Mouse (Mus musculus): ENCODE measurements around the gene Cdx4. TPM values are rescaled to one million over a fixed set of nuclear protein-coding genes. Genes with fewer than 3 reads are reported as not detected.

Cdx4 gene
- polyA plus RNA-seq, 1 experiment from 2014 or later = not detected

GRCm38 (mm10) chrX:103331125-103331858, 10.1 kb downstream of the Cdx4 start:
- H3K9ac ChIP-seq = no peak overlapping the region
- no peaks in the 10 kb centered on the region for H3K9me3 ChIP-seq (replicated peaks)
- peaks cover 55% of the 10 kb centered on the region for H3K27me3 ChIP-seq
- H3K4me2 ChIP-seq (replicated peaks) = no peak overlapping the region
- WGBS = 66% methylated on average over 5 of the region's 5 CpGs
- H3K4me1 ChIP-seq = no peaks in the 10 kb centered on the region
- H3K36me3 ChIP-seq = no peaks in the 10 kb centered on the region
- no peak overlapping the region for H3K4me3 ChIP-seq
- ATAC-seq (ENCODE audit: low FRiP score) = no peak
- no peak overlapping the region for H3K27ac ChIP-seq

DNA sequence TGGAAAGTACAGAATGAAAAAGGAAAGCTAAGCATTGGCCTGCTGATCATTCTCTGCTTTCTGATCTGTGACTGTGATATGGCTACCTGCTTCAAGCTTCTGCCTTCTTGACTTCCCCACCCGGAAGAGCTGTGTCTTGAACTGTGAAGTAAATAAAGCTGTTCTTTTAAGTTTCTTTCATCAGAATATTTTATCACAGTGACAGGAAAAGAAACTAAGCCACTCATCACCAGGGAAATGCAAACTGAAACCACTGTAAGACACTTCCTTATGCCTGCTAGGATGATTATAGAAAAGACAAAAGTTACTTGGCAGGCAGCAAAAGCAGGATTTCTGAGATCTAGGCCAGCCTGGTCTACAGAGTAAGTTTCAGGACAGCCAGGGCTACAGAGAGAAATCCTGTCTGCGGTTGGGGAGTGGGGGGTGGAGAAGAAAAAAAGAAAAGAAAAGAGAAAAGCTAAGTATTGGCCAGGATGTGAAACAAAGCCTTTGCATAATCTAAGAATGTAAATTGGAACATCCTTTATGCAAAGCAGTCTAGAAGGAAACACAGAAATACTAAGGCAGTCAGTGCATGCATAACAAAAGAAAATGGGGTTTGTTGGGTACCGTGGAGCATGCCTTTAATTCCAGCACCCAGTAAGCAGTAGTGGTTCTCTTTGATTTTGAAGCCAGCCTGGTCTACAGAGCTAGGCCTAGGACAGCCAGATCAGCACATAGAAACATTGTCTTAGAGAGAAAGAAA, 20.3 kb downstream of the Cdx4 start:
- Histone ChIP-seq H3K36me3 (no peaks in the 10 kb centered on the region), H3K4me3 (no peak overlapping the region), H3K9ac (no peak overlapping the region), H3K4me1 (no peaks in the 10 kb centered on the region), H3K9me3 (replicated peaks) (no peaks in the 10 kb centered on the region), H3K27ac (no peak overlapping the region), H3K4me2 (replicated peaks) (no peak overlapping the region), H3K27me3 (peaks cover 35% of the 10 kb centered on the region)
- ATAC-seq (ENCODE audit: low FRiP score) = no peak
- WGBS = 58% methylated on average over 3 of the region's 3 CpGs

- no peaks in the 10 kb centered on the region for H3K9me3 ChIP-seq (replicated peaks)
- H3K4me3 ChIP-seq = peak overlapping the region; percentile 54
- peak; percentile 41; the same call in 1 of the 2 replicates for ATAC-seq (ENCODE audit: low FRiP score)
- no peaks in the 10 kb centered on the region for H3K36me3 ChIP-seq
- no peak overlapping the region for H3K9ac ChIP-seq
- H3K4me1 ChIP-seq = no peaks in the 10 kb centered on the region; the same call in 1 of the 2 replicates
- peaks cover 50% of the 10 kb centered on the region for H3K27me3 ChIP-seq
- H3K4me2 ChIP-seq (replicated peaks) = peak overlapping the region; percentile 51
- H3K27ac ChIP-seq = no peak overlapping the region
- 47% methylated on average over 5 of the region's 5 CpGs for WGBS
Measured at GRCm38 (mm10) chrX:103355784-103356183, 34.6 kb downstream of the Cdx4 start.

DNA sequence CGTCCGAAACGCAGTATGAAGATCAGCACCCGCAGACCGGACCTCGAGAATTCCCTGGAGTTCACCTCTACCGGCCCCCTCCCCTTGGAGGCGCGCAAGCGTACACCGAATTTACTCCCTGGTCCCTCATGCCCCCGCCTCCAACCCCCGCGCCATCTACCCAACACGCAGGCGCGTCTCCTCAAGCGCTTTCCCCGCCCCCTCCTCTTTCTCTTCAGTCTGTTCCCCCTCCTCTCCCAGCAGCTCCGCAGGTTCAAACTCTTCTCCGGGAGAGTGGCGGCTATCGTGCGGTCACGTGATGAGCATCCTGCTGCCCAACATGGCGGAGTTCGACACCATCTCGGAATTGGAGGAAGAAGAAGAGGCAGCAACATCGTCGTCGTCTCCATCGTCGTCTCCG, 35.1 kb downstream of the Cdx4 start, which contains the start of gene Chic1:
TSS of gene Chic1 (plus strand) at position 190 of the 400 bp plus-strand sequence.
- no peaks in the 10 kb centered on the region; the same call in 1 of the 2 replicates for H3K4me1 ChIP-seq
- peak within 1 kb of the TSS; percentile 69 for H3K9ac ChIP-seq
- peak within 1 kb of the TSS; percentile 71 for H3K27ac ChIP-seq
- peak within 1 kb of the TSS; percentile 54 for H3K4me3 ChIP-seq
- no peaks in the 10 kb centered on the region for H3K9me3 ChIP-seq (replicated peaks)
- peak; percentile 95 for ATAC-seq (ENCODE audit: low FRiP score)
- H3K27me3 ChIP-seq = peaks cover 50% of the 10 kb centered on the region
- WGBS = 14% methylated on average over 34 of the region's 34 CpGs
- peak within 1 kb of the TSS; percentile 51 for H3K4me2 ChIP-seq (replicated peaks)
- no peaks in the 10 kb centered on the region for H3K36me3 ChIP-seq

GRCm38 (mm10) chrX:103356761-103357236, 35.6 kb downstream of the Cdx4 start:
- H3K4me2 ChIP-seq (replicated peaks) = peak overlapping the region; percentile 51
- peak overlapping the region; percentile 71 for H3K27ac ChIP-seq
- 14% methylated on average over 24 of the region's 24 CpGs for WGBS
- H3K9me3 ChIP-seq (replicated peaks) = no peaks in the 10 kb centered on the region
- peaks cover 51% of the 10 kb centered on the region for H3K27me3 ChIP-seq
- peak overlapping the region; percentile 54 for H3K4me3 ChIP-seq
- no peaks in the 10 kb centered on the region for H3K36me3 ChIP-seq
- H3K4me1 ChIP-seq = no peaks in the 10 kb centered on the region; the same call in 1 of the 2 replicates
- H3K9ac ChIP-seq = peak overlapping the region; percentile 69
- peak; percentile 85 for ATAC-seq (ENCODE audit: low FRiP score)

- no peaks in the 10 kb centered on the region for H3K9me3 ChIP-seq (replicated peaks)
- H3K27ac ChIP-seq = no peak overlapping the region
- ATAC-seq (ENCODE audit: low FRiP score) = no peak
- H3K9ac ChIP-seq = no peak overlapping the region
- H3K36me3 ChIP-seq = no peaks in the 10 kb centered on the region
- H3K4me2 ChIP-seq (replicated peaks) = no peak overlapping the region
- H3K4me3 ChIP-seq = no peak overlapping the region
- H3K27me3 ChIP-seq = peaks cover 36% of the 10 kb centered on the region
- no peaks in the 10 kb centered on the region for H3K4me1 ChIP-seq
- WGBS = 49% methylated on average over 5 of the region's 5 CpGs
Measured at GRCm38 (mm10) chrX:103366201-103366600, 45.0 kb downstream of the Cdx4 start.

DNA sequence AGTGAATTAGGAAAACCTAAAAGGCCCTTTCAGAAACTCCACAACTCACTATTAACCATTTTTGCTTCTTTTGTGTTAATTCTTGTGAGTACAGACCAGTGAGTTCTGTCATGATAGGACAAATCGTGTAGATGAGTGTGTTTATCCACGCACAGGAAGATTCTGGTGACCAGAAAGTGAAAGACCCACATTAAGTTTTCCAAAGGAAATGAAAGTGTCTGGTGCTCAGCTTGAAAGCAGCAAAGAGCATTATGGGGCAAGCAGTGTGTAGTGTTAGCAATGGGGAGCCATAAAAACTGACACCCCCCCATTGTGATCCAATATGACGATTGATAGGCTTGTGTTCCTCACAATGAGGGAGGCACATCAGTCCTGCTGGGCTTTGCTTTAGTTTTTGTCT, 47.5 kb downstream of the Cdx4 start:
- no peaks in the 10 kb centered on the region for H3K36me3 ChIP-seq
- no peak overlapping the region for H3K9ac ChIP-seq
- ATAC-seq (ENCODE audit: low FRiP score) = no peak
- no peak overlapping the region for H3K4me2 ChIP-seq (replicated peaks)
- H3K9me3 ChIP-seq (replicated peaks) = no peaks in the 10 kb centered on the region
- no peak overlapping the region for H3K27ac ChIP-seq
- H3K4me1 ChIP-seq = no peaks in the 10 kb centered on the region
- H3K4me3 ChIP-seq = no peak overlapping the region
- H3K27me3 ChIP-seq = peaks cover 38% of the 10 kb centered on the region
- 55% methylated on average over 3 of the region's 3 CpGs for WGBS

DNA sequence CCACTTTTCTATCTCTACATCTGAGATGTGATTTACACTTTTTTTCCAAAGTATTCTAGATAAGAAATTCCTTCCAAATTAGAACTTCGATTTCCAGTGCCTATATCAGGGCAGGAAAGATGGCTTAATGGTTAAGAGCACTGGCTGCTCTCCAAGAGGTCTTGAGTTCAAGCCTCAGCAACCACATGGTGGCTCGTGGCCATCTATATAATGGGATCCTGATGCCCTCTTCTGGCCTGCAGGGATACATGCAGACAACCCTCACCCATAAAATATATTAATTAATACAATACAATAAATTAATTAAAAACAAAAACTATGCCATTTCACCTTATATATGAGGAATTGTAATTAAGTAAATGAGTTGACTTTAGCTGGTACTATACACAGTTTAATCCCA, 50.0 kb downstream of the Cdx4 start:
- ATAC-seq (ENCODE audit: low FRiP score) = no peak
- Histone ChIP-seq H3K27me3 (peaks cover 41% of the 10 kb centered on the region), H3K36me3 (no peaks in the 10 kb centered on the region), H3K4me3 (no peak overlapping the region), H3K9me3 (replicated peaks) (no peaks in the 10 kb centered on the region), H3K27ac (no peak overlapping the region), H3K4me1 (no peaks in the 10 kb centered on the region), H3K4me2 (replicated peaks) (no peak overlapping the region), H3K9ac (no peak overlapping the region)
- 78% methylated on average over 2 of the region's 2 CpGs for WGBS

GRCm38 (mm10) chrX:103371627-103372026, 50.4 kb downstream of the Cdx4 start:
- 49% methylated on average over 2 of the region's 2 CpGs for WGBS
- peaks cover 40% of the 10 kb centered on the region for H3K27me3 ChIP-seq

DNA sequence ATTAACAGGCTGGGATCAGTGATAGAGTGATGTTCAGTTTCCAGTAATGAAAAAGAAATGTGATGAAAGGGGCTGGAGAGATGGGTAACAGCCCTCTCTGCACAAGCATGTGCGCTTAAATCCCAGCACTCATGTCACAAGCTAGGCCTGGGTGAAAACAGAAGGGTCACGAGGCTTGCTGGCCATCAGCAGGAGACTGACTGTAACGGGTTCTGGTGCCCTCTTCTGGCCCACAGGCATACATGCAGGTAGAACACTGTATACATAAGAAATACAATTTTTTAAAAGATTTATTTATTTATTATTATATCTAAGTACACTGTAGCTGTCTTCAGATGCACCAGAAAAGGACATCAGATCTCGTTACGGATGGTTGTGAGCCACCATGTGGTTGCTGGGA, 53.1 kb downstream of the Cdx4 start:
- H3K9me3 ChIP-seq (replicated peaks) = no peaks in the 10 kb centered on the region
- no peaks in the 10 kb centered on the region for H3K36me3 ChIP-seq
- H3K9ac ChIP-seq = no peak overlapping the region
- no peak overlapping the region for H3K27ac ChIP-seq
- H3K4me1 ChIP-seq = no peaks in the 10 kb centered on the region
- ATAC-seq (ENCODE audit: low FRiP score) = no peak
- H3K27me3 ChIP-seq = peaks cover 36% of the 10 kb centered on the region
- 58% methylated on average over 5 of the region's 5 CpGs for WGBS
- no peak overlapping the region for H3K4me3 ChIP-seq
- no peak overlapping the region for H3K4me2 ChIP-seq (replicated peaks)

More at GRCm38 (mm10) chrX:103371627-103372026, 50.4 kb downstream of the Cdx4 start:
- Histone ChIP-seq H3K36me3 (no peaks in the 10 kb centered on the region), H3K9ac (no peak overlapping the region), H3K4me2 (replicated peaks) (no peak overlapping the region), H3K4me3 (no peak overlapping the region), H3K9me3 (replicated peaks) (no peaks in the 10 kb centered on the region), H3K4me1 (no peaks in the 10 kb centered on the region), H3K27ac (no peak overlapping the region)
- ATAC-seq (ENCODE audit: low FRiP score) = no peak

Measured in hindbrain, embryonic 12.5 days (tissue).